Mouse (Mus musculus): Measurements from ENCODE around the gene Atp9a.

Atp9a gene

GRCm38 (mm10) chr2:168600750-168601490 is 141.3 kb downstream of the Atp9a start:
- no peak for DNase-seq (ENCODE audit: low spot score)

GRCm38 (mm10) chr2:168595693-168596092 is 146.5 kb downstream of the Atp9a start:
- DNase-seq (ENCODE audit: low spot score): no peak

GRCm38 (mm10) chr2:168593676-168594075 is 148.5 kb downstream of the Atp9a start:
- DNase-seq (ENCODE audit: low spot score): no peak

GRCm38 (mm10) chr2:168593004-168593403 is 149.2 kb downstream of the Atp9a start:
- no peak for DNase-seq (ENCODE audit: low spot score)

GRCm38 (mm10) chr2:168591076-168591475 is 151.1 kb downstream of the Atp9a start:
- no peak for DNase-seq (ENCODE audit: low spot score)

- no peak for DNase-seq (ENCODE audit: low spot score)
These were observed 151.7 kb downstream of the Atp9a start for GRCm38 (mm10) chr2:168590556-168590955.

- DNase-seq (ENCODE audit: low spot score): peak; percentile 34
These were observed 152.0 kb downstream of the Atp9a start for GRCm38 (mm10) chr2:168590168-168590551.

- peak; percentile 36 for DNase-seq (ENCODE audit: low spot score)
These were observed 152.6 kb downstream of the Atp9a start for GRCm38 (mm10) chr2:168589368-168590167.

GRCm38 (mm10) chr2:168588591-168589367 is 153.4 kb downstream of the Atp9a start:
- DNase-seq (ENCODE audit: low spot score): peak; percentile 79

GRCm38 (mm10) chr2:168587159-168587558 is 155.1 kb downstream of the Atp9a start:
- DNase-seq (ENCODE audit: low spot score): no peak

- no peak for DNase-seq (ENCODE audit: low spot score)
These were observed 155.7 kb downstream of the Atp9a start for GRCm38 (mm10) chr2:168586512-168586911.

GRCm38 (mm10) chr2:168584857-168585256 is 157.4 kb downstream of the Atp9a start:
- DNase-seq (ENCODE audit: low spot score): peak; percentile 27

Measured in MN1 (cell line).